Mouse (Mus musculus) left cerebral cortex, adult 18-20 months (tissue): ENCODE results near the gene Tenm4. TPM values are rescaled to one million over a fixed set of nuclear protein-coding genes. Genes with fewer than 3 reads are reported as not detected.

Source experiments
- DNase-seq, 2 experiments: peaks; one replicate each; pipeline ENCODE4 v3.0.0; 2021 to 2022; ENCODE audit warnings: low spot score in 2 of 2, mixed read lengths in 1 of 2
- total RNA-seq, 2 experiments: library from RNA; stranded (reverse); gene quantifications; 2 replicates each; pipeline ENCODE4 v1.2.3; 2021

The Tenm4 gene
- total RNA-seq, 2 experiments from 2014 or later, result 126 to 135 TPM

DNA sequence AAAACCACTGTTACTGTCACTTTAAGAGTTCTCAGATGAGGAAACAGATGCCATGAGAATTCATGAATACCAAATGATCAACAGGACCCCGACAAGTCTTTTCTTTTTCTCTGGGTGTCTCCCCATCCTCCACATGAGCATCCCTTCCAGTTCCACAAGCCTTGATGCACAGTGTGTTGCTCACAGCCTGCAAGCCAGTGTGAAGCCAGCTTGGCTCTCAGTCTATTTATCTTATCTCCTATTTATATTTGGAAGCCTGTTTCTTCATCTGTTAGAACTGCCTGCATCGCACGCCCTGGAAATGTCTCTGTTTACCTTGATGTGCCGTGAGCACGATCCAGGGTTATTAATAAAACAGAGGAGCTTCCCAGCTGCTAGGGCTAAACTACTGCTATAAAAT lies 169.8 kb downstream of the Tenm4 start:
- peak; percentile 5 to 6 for DNase-seq

DNA sequence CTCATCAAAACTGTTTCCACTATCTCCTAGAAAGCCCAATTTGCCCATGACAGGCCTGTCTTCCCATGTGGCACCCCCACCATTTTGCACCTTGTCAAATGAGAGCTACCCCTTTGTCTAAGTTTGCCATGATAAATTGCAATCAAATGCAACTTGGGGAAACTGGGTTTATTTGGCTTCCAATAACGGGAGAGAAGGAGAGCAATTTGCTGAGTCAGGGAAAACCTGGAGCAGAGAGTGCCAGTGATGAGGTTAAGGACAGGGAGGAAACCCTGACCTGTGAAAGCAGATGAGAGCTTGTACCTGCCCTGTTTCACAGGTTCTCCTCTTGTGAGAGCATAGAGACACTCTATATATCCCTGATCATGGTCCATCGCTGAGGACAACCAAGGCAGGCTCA lies 170.4 kb downstream of the Tenm4 start:
- no peak for DNase-seq

DNA sequence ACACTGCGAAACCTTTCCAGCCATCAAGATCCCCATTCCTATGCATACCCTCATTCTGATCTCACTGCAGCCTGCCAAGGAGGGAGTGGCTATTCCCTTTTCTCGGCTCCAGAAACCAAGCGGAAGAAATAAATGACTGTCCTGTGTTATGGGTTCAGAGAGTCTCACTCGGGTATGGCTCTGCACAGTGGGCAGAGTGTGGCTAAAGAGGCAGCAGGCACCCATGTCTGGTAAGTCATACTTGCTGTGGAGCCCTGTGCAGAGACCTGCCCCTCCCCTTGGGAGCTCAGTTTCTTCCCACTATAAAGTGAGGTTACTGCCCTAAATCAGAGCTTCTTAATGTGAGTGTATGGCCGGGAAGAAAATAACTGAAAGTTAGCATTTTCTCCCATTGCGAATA lies 171.9 kb downstream of the Tenm4 start:
- DNase-seq, result no peak

DNA sequence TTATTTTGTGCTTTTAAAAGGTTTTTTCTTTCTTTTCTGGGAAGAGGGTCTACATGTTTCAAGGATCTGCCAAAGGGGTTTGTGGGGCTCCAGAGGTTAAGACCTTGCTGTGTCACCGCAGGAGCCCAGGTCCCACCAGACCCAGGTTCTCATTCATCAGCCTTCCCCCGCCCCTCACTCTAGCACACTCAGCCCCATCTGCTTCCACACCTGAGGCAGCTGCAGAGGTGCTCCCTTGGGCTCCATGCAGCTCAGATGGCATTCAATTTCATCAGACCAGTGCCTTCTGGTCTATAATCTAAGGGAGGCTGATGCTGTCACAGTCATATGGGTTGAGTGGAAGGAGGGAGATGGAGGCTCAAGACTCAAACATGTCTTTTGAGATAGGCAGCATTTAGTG lies 172.6 kb downstream of the Tenm4 start:
- no peak for DNase-seq

DNA sequence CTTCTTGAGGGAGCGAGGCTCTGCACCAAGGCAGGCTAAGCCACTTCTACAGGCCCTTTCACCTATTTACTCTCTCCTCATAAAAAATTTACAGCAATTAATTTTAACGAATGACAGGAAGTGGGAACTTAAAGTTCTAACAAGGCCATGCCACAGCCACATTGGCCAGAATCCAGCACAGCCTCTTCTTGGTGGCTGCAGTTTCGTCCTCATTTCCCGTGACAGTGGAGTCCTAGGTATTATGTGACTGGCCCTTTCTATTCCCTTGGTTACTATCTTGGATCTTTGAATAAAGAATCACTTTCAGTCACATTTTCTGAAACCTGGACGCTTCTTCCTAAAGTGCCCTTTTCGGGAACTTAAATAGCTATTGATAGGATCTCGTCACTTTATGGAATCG lies 181.6 kb downstream of the Tenm4 start:
- no peak for DNase-seq

DNA sequence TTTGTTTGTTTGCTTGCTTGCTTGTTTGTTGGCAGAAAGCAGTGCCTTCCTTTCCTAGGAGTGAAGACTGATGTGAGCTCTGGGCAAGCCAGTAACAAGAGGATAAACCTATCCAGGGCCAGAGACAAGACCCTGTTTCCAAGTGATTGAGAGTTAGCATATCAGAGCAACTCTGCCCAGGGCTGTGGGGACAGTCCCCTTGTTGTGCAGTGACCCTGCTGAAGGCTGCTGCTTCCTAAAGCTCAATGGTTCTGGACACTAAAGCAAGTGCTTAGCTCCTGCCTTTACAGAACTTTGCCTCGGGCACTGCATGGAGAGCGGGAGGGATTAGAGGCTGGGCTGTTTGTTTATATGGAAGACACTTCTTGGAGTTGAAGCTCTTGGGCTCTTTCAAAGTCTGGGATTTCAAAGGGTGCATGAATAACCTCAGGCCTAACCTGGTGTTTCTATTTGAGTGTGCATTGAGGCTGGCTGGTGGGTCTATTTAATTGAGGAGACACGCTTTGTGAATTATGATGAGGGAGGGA lies 185.3 kb downstream of the Tenm4 start:
- no peak for DNase-seq

DNA sequence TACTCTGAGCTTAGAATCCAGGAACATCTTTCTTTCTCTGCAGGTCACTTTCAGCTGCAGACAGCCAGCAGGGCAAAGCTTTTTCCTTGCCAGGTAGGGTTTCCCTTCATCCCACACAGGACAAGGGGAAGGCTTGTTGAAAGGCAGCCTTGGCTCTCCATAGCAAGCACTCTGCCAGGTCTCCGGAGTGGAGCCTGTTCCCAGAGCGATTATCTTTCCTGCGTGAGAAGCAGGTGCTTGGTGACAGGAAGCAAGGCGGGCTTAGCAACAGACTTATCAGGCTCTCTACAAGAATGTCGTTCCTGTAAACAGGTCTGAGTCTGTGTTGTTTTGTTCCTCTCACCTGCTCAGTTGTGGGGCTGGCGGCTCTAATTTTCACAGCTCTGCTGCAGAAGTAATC lies 186.5 kb downstream of the Tenm4 start:
- DNase-seq, result no peak

DNA sequence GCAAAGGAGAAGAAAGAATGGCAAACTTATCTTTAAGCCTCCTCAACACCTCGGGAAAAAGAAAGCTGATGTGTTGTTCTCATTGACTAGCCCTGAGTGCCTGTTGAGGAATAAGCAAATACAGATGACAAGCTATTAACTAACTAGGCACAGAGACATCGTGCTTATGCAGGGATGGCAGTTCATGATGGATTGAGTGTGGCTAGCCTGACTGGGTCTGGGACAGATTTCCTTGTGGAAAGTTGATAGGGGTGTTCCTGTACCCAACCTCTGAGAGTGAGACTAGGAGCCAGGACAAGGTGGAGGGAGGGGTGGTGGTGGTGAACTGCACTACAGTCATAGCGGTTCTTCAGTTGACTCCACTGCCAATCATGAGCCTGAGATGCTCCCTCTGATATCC lies 192.3 kb downstream of the Tenm4 start:
- DNase-seq, result no peak

DNA sequence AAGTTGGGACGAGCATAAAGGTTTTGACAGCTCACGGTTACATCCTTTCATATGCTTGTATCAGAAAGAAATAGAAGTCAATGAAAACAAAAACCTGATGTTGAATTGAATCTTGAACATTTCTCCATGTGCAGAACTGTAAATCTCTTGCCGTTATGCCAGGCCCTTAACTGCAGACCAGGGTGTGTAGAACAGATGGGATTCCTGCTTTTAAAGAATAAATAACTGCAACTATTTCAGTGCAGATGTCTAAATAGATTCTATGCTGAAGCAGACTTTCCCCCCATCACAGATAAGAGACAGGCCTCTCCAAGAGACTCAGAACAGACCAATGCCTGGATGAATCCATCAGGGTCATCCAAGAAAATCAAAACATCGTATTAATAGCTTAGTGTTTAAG lies 198.9 kb downstream of the Tenm4 start:
- DNase-seq, result no peak

DNA sequence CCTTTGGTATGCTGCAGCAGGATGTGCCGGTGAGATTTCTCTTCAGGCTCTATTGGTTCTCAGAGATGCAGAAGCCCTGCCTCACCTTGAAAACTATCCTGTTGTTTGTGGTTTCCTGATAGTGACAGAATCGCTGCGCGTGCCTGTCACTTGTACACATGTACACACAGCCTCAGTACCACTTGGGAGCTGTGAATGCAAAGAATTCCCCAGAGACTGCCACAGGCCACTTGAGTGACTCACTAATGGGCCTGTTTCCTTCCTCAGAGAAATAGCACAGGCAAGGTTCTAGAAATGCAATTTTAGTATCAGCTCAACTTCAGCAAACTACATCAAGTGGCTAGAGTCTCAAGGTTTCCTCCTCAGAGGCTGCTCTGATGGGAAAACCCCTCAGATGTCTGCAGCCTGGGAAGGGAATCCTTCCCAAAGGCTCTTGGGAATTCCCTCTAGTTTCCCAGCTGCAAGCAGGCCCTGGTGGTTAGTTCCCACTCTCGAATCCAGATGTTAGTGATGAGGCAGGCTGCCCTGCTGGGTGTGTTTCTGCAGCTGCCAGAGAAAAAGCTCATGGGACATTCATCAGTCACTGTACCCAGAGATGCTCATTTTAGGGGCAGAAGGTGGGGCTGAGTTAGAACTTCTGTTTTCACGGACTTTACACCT lies 203.1 kb downstream of the Tenm4 start:
- DNase-seq, result no peak

DNA sequence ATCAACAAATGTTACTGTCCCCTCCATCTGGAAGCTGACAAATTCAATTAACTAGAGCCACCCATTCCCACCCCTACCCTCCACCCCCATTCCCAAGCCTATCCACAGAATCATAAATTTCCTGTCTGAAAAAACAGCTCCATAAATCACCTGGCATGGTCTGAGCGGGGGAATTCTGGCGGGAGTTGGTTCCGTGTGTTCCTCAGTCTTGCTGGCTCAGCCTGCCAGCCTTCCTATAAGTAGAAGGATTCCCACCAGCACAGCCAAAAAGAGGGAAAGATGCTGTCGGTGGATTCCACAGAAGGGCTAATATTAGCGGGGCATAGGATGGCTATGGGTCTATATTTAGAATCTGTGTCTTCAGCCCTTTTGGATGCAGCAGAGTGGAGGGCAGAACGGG lies 204.5 kb downstream of the Tenm4 start:
- no peak for DNase-seq

DNA sequence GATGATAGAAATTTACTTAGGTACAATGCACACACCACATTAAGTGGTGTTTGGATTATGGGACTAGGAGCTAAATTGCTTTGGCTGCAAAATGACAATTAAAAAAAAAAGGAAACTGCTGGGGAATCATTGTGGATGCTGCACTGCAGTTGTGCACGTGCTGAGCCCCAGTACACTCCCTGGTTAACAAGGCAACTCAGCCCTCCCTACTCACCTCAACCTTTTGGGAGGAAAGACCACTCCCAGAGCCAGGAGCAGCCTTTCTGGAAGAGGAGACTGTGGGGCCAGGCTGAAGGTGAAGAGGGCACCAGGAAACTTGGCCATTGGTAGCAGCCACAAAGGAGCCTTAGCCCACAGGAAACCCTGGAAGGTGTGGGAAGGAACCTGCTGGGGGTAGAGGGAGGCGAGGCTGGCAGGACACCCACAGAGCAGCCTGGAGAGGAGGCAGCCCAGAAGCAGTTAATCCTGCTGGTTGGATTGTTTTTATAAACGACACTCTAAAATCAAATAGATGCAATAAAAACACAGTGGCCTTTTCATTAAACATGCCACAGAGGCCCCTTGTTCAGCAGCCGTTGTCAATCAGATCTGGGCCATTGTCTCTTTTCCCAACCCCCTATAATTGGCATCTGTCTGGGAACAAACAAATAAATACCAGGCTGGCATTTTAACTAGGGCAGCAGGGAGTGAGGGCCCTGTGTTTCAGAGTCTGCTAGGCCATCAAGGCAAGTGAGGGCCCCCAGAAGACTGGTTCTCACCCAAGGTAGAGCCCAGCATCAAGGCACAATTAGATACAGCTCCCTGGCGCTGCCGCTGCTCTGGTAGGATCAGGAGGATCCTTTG lies 212.9 kb downstream of the Tenm4 start:
- no peak for DNase-seq

DNA sequence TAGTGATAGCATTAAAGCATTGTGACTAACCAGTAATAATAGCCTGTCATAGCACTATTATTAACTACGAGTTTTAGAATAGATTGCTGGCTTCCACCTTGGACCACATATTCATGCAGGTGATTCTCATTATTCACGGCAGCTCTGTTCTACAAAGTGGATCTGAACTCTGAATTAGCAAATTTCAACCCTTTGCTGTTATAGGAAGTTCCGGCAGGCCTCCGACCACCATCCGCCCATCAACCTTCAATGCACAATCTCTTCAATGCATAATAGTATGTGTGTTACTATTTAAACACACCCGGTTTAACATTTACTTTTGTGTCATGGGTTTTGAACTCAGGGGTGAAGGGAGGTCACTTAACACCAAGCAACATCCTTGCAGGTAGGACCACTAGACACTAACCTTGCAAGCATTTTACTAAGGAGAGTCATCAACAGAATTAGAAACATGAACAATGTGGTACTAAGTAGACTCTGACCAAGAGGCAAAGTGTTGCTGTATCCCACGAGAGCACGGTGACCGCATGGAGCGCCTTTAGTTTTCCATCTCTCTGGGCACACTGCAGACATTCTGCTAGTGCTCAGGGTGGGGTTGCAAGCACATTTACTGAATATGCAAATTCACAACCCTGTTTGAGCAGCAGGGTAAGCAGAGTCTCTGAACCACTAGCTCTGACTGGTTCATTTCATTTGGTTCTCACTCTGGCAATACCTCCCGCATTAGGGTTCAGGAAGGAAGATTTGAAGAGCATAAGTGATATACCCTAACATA lies 213.9 kb downstream of the Tenm4 start:
- no peak for DNase-seq

DNA sequence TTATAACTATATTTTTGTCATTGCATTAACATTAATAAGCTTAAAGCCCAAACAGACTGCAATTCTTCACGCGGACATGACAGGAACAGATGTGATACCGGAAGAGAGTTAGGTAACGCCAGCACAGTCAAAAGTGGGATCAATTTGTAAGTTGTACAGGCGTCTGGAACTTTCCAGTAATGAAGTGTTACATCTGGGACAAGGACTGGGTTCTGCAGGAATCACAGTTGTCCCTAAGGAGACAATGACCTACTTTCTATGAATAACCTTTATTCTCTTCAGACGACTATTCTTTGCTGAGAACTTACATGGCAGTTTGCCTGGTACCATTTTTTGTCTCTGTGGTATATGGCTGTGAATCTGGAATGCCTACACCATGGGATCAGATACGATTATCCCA lies 214.8 kb downstream of the Tenm4 start:
- DNase-seq, result no peak

DNA sequence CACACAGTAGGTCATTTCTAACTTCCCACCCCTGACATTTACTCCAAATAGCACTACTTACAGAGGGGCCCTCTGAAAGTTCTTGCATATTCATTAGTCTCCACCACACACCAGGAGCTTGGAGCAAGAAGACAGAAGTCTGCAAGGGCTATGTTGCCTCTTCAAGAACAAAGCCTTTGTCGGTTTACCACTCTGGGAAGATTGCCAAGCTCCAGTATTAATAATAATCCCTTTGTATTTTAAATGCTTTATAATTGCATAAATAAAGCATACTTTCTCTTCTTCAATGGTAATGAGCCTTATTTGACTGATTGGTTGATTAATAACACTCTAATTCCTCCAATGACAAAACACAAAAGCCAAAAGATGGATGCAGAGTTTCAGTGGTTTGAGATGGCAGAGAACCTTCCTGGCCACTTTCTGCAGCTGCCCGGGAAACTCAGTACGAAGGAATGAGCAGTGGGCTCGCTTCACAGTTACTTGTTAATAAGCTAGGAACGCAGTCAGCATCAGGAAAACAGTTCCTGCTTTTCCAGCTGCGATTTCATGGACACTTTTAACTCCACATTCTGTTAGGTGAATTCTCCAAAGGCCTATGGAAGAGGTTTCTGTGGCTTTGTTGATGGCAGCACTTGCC lies 219.1 kb downstream of the Tenm4 start:
- no peak for DNase-seq

DNA sequence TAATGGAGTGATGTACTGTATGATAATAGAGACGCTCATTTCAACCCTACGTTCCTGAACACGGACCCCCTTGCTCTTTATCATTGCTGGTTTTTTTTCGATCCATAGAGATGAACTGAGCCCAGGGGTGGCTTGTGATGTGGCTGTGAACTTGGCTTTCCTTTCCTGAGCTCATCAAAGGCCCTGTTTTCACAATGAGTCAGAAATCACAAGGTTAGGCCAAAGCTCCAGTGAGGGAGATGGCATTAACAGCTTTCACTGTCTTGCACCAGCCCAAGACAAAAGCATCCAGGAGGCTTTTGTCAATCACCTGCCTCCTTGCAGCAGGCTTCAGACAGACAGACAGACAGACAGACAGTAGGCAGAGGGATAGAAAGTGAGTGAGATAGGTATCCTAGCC lies 219.8 kb downstream of the Tenm4 start:
- DNase-seq, result no peak

DNA sequence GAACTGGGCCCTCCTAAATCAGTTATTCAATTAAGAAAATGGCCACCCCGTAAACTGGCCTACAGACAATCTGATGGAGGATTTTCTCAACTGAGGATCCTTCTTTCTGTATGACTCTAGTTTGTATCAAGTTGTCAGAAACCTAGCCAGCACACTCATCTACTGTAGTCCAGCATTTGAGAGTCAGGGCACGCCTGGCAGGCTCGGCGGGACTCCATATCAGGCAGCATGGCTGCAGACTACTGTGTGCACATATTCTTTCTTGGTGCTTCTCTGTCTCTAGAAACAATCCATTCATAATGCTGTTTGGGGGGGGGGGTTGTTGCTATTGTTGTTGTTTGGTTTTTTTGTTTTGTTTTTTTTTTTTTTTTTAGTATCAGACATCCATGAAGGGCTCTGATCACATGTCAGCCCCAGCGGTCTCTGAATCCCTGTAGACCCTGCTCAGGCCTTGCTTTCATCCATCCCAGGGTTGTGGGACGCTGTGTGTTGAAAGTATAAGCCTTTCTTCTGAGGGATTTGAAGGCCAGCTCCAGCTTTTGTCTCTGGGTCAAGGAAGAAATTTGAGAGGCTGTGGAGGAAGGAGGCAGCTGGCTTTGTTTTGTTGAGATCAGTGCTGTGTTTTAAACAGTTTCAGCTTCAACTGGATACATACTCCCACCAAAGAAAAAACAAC lies 220.9 kb downstream of the Tenm4 start:
- no peak for DNase-seq

DNA sequence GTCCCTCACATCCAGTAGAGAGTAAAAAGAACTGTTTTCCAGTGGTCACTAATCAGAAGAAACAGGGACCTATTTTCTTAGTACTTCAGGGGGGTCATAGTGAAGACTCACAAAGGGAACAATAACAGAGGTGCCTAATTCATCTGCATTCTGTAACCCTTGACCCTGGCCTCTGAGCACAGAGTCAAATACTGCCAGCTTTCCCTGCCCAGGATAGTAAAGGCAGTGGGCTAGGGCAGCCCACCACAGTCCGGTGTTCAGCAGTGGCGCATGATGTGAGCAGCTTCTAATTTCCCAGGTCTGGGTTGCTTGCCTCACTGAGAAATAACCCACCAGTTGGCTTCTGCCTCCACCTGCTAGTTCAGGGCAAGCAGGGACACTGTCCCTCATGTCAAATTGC lies 221.6 kb downstream of the Tenm4 start:
- no peak for DNase-seq

DNA sequence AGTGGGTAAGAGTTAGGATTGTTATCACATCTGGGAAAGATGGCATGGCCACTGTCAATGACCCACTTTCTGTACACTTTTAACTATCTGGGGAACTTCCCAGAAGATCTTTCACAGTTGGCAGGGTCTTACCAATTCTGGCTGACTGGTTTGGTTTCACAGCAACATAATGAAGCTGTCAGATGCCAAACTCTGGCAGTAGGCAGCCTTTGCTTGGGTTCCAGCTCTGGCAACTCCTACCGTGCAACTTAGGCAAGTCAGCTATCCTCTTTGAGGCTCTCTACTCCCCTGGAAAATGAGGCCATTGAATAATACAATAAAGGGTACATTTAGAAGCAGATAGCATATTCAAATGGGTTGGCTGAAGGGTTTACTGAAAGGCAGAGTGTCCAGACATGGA lies 226.9 kb downstream of the Tenm4 start:
- DNase-seq, result no peak

DNA sequence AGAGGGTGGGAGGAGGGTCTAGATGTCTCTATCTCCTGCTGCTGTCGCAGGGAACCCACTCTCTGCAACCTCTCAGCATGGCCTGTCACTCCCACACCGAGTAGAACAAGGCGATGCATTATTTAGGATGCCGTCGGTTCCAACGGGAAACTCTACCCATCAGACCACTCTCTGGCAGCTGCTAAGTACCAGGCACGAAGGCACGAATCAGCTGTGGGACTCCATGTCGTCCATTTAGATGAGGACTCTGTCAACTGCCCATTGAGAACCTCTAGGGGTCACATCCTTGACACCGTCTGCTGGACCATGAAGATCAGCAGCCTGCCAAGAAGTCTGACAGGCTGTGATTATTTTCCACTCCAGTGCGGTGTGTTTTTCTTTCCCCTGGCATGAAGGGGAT lies 229.4 kb downstream of the Tenm4 start:
- no peak for DNase-seq
